Mouse (Mus musculus) forebrain, embryonic 10.5 days (tissue): ENCODE results near the gene Sept10. TPM values are rescaled to one million over a fixed set of nuclear protein-coding genes. Genes with fewer than 3 reads are reported as not detected.
A peak's percentile ranks its signal among the peaks of the same experiment; 100 is the strongest.

Experiments used
- DNase-seq: peaks from one replicate; pipeline ENCODE4 v3.0.0-alpha.2; 2017; ENCODE audit warnings: low spot score; ENCODE audit errors: extremely low spot score
- H3K27ac ChIP-seq: fragments of 300-500 bp; sonication (generic); 2 replicates; pipeline ENCODE4 v1.5.1; 2016; ENCODE audit warnings: mild to moderate bottlenecking
- H3K27me3 ChIP-seq: fragments of 300-500 bp; sonication (generic); 2 replicates; pipeline ENCODE4 v1.6.1; 2016; ENCODE audit warnings: mild to moderate bottlenecking; ENCODE audit not compliant: poor library complexity, severe bottlenecking
- H3K36me3 ChIP-seq: fragments of 300-500 bp; sonication (generic); replicated peaks from 2 replicates; pipeline ENCODE4 v1.6.1; 2016; ENCODE audit warnings: mild to moderate bottlenecking, moderate library complexity
- H3K4me1 ChIP-seq: fragments of 300-500 bp; sonication (generic); 2 replicates; pipeline ENCODE4 v1.6.1; 2016
- H3K4me3 ChIP-seq: fragments of 300-500 bp; sonication (generic); 2 replicates; pipeline ENCODE4 v1.5.1; 2016; ENCODE audit warnings: mild to moderate bottlenecking, moderate library complexity
- H3K9me3 ChIP-seq: fragments of 300-500 bp; sonication (generic); 2 replicates; pipeline ENCODE4 v1.6.1; 2016; ENCODE audit warnings: mild to moderate bottlenecking, moderate library complexity
- WGBS: fragments of 180-500 bp; shearing (Covaris S2); methylation state at CpG from one replicate; pipeline ENCODE4 v1.1.7; 2016; 5-methylcytosine and 5-hydroxymethylcytosine counted together
- polyA plus RNA-seq: library from polyadenylated mRNA; unstranded; fragments of >200 nt; fragmentation: Nextera tagmentation; extraction: Ambion mirVana; gene quantifications from 2 replicates; pipeline ENCODE4 v1.2.1, GENCODE M21; 2016

The Sept10 gene
- polyA plus RNA-seq, 1 experiment from 2014 or later, result 30.6 TPM

GRCm38 (mm10) chr10:59252396-59252795 lies 30.7 kb upstream of the Sept10 start:
- H3K27ac ChIP-seq, result no peak overlapping the region
- no peaks in the 10 kb centered on the region for H3K36me3 ChIP-seq
- no peaks in the 10 kb centered on the region for H3K4me1 ChIP-seq
- H3K9me3 ChIP-seq, result no peaks in the 10 kb centered on the region
- 81% methylated on average over 8 of the region's 8 CpGs for WGBS
- no peak overlapping the region for H3K4me3 ChIP-seq
- no peak for DNase-seq
- H3K27me3 ChIP-seq, result no peaks in the 10 kb centered on the region

GRCm38 (mm10) chr10:59251980-59252379 lies 30.3 kb upstream of the Sept10 start:
- no peak overlapping the region for H3K27ac ChIP-seq
- H3K4me3 ChIP-seq, result no peak overlapping the region
- H3K4me1 ChIP-seq, result no peaks in the 10 kb centered on the region
- 86% methylated on average over 2 of the region's 2 CpGs for WGBS
- no peak for DNase-seq
- no peaks in the 10 kb centered on the region for H3K27me3 ChIP-seq
- no peaks in the 10 kb centered on the region for H3K9me3 ChIP-seq
- H3K36me3 ChIP-seq, result no peaks in the 10 kb centered on the region

GRCm38 (mm10) chr10:59250679-59251078 lies 29.0 kb upstream of the Sept10 start:
- Histone ChIP-seq H3K4me3 (no peak overlapping the region), H3K27ac (no peak overlapping the region), H3K9me3 (no peaks in the 10 kb centered on the region), H3K36me3 (no peaks in the 10 kb centered on the region), H3K27me3 (no peaks in the 10 kb centered on the region), H3K4me1 (no peaks in the 10 kb centered on the region)
- whole genome bisulfite sequencing, result 96% methylated on average over 2 of the region's 2 CpGs
- DNase-seq, result no peak

- WGBS, result 91% methylated on average over 3 of the region's 3 CpGs
- DNase-seq, result no peak
- H3K36me3 ChIP-seq, result no peaks in the 10 kb centered on the region
- H3K4me1 ChIP-seq, result no peaks in the 10 kb centered on the region
- no peak overlapping the region for H3K4me3 ChIP-seq
- no peaks in the 10 kb centered on the region for H3K9me3 ChIP-seq
- H3K27me3 ChIP-seq, result no peaks in the 10 kb centered on the region
- H3K27ac ChIP-seq, result no peak overlapping the region
Observed at GRCm38 (mm10) chr10:59249531-59249930, 27.9 kb upstream of the Sept10 start.

GRCm38 (mm10) chr10:59241141-59241541 lies 19.5 kb upstream of the Sept10 start:
- no peak for DNase-seq
- WGBS, result 79% methylated on average over 3 of the region's 3 CpGs
- Histone ChIP-seq H3K27ac (no peak overlapping the region), H3K27me3 (no peaks in the 10 kb centered on the region), H3K4me1 (0 out of 2 replicates have a peak, but pooled peaks cover 8% of the 10 kb centered on the region), H3K36me3 (no peaks in the 10 kb centered on the region), H3K9me3 (no peaks in the 10 kb centered on the region), H3K4me3 (no peak overlapping the region)

GRCm38 (mm10) chr10:59237757-59238156 lies 16.1 kb upstream of the Sept10 start:
- no peak overlapping the region for H3K4me3 ChIP-seq
- H3K36me3 ChIP-seq, result no peaks in the 10 kb centered on the region
- no peak overlapping the region for H3K27ac ChIP-seq
- DNase-seq, result no peak
- H3K9me3 ChIP-seq, result no peaks in the 10 kb centered on the region
- H3K4me1 ChIP-seq, result 0 out of 2 replicates have a peak, but pooled peaks cover 8% of the 10 kb centered on the region
- WGBS, result 68% methylated on average over 3 of the region's 3 CpGs
- no peaks in the 10 kb centered on the region for H3K27me3 ChIP-seq

GRCm38 (mm10) chr10:59236486-59236885 lies 14.8 kb upstream of the Sept10 start:
- no peaks in the 10 kb centered on the region for H3K27me3 ChIP-seq
- no peak overlapping the region for H3K4me3 ChIP-seq
- H3K27ac ChIP-seq, result no peak overlapping the region
- 87% methylated on average over 6 of the region's 6 CpGs for WGBS
- no peak for DNase-seq
- no peaks in the 10 kb centered on the region for H3K36me3 ChIP-seq
- no peaks in the 10 kb centered on the region for H3K4me1 ChIP-seq
- H3K9me3 ChIP-seq, result no peaks in the 10 kb centered on the region

GRCm38 (mm10) chr10:59235847-59236246 lies 14.2 kb upstream of the Sept10 start:
- no peaks in the 10 kb centered on the region for H3K36me3 ChIP-seq
- 67% methylated on average over 4 of the region's 4 CpGs for WGBS
- no peak overlapping the region for H3K4me3 ChIP-seq
- H3K27me3 ChIP-seq, result no peaks in the 10 kb centered on the region
- H3K9me3 ChIP-seq, result no peaks in the 10 kb centered on the region
- no peak overlapping the region for H3K27ac ChIP-seq
- DNase-seq, result no peak
- H3K4me1 ChIP-seq, result no peaks in the 10 kb centered on the region

GRCm38 (mm10) chr10:59235227-59235626 lies 13.6 kb upstream of the Sept10 start:
- Histone ChIP-seq H3K4me3 (no peak overlapping the region), H3K4me1 (no peaks in the 10 kb centered on the region), H3K9me3 (no peaks in the 10 kb centered on the region), H3K27ac (no peak overlapping the region), H3K36me3 (no peaks in the 10 kb centered on the region), H3K27me3 (no peaks in the 10 kb centered on the region)
- DNase-seq, result no peak
- 98% methylated on average over 2 of the region's 2 CpGs for WGBS

- Histone ChIP-seq H3K4me3 (no peak overlapping the region), H3K36me3 (peaks cover 22% of the 10 kb centered on the region), H3K27me3 (no peaks in the 10 kb centered on the region), H3K4me1 (peaks cover 9% of the 10 kb centered on the region), H3K9me3 (no peaks in the 10 kb centered on the region), H3K27ac (no peak overlapping the region)
- no peak for DNase-seq
- WGBS, result 82% methylated on average over 4 of the region's 4 CpGs
Observed at GRCm38 (mm10) chr10:59229205-59229820, 7.7 kb upstream of the Sept10 start.

- no peak overlapping the region for H3K27ac ChIP-seq
- H3K27me3 ChIP-seq, result peaks cover 6% of the 10 kb centered on the region
- H3K4me1 ChIP-seq, result peaks cover 40% of the 10 kb centered on the region
- H3K36me3 ChIP-seq, result peaks cover 29% of the 10 kb centered on the region
- no peaks in the 10 kb centered on the region for H3K9me3 ChIP-seq
- WGBS, result 92% methylated on average over 2 of the region's 2 CpGs
- no peak overlapping the region for H3K4me3 ChIP-seq
- DNase-seq, result no peak
Observed at GRCm38 (mm10) chr10:59225137-59225536, 3.5 kb upstream of the Sept10 start.

GRCm38 (mm10) chr10:59223890-59224289 lies 2.2 kb upstream of the Sept10 start:
- no peak for DNase-seq
- Histone ChIP-seq H3K27ac (no peak overlapping the region), H3K4me3 (peak overlapping the region; percentile 89), H3K36me3 (peaks cover 28% of the 10 kb centered on the region), H3K27me3 (peaks cover 6% of the 10 kb centered on the region), H3K9me3 (no peaks in the 10 kb centered on the region), H3K4me1 (peaks cover 50% of the 10 kb centered on the region)
- 72% methylated on average over 4 of the region's 4 CpGs for WGBS

GRCm38 (mm10) chr10:59223301-59223700 lies 1.7 kb upstream of the Sept10 start:
- H3K36me3 ChIP-seq, result peaks cover 24% of the 10 kb centered on the region
- peak overlapping the region; percentile 89 for H3K4me3 ChIP-seq
- no peaks in the 10 kb centered on the region for H3K9me3 ChIP-seq
- no peak for DNase-seq
- H3K27me3 ChIP-seq, result peaks cover 6% of the 10 kb centered on the region
- 0 out of 2 replicates have a peak overlapping the region, but pooled peaks have one; percentile 98 for H3K27ac ChIP-seq
- peaks cover 51% of the 10 kb centered on the region for H3K4me1 ChIP-seq
- 49% methylated on average over 14 of the region's 14 CpGs for WGBS
